Mouse (Mus musculus) CH12.LX (cell line): ENCODE data around the gene Kcnj4.

Experiments
- EP300 ChIP-seq: IDR thresholded peaks from 2 replicates; pipeline ENCODE4 v1.6.1; 2011; ENCODE audit warnings: low read length, improper control_type of control experiment
- NRF1 ChIP-seq: IDR thresholded peaks from 2 replicates; pipeline ENCODE4 v1.6.1; 2014; ENCODE audit warnings: low read depth, mild to moderate bottlenecking, inconsistent platforms, low read length, improper control_type of control experiment, moderate library complexity
- POLR2A ChIP-seq: IDR thresholded peaks from 2 replicates; pipeline ENCODE4 v1.6.1; 2011; ENCODE audit warnings: low read depth, mild to moderate bottlenecking, improper control_type of control experiment, low read length

DNA sequence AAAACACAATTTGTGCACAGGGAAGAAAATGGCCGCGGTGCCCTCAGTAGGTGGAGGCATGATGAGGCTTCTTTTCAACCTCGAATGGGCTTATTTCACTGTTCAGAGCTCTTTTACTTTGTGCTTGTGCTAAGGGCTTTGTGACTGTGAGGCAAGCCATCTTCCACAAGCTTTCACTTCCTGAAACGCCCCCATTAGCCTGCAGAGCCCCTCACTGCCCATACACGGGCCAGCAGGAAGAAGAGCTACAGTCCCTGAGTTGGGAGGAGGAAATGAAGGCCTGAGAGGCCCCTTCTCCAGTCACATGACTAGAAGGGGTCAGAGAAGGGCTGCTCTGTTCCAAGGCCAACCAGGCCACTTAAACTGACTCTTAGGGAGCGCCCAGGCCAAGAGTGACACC, 48.5 kb downstream of the Kcnj4 start:
- TF ChIP-seq POLR2A (no peak), NRF1 (no peak), EP300 (no peak)
